Comparison of ENCODE assay signal across 9 mouse cellular contexts in genomic region chr3:94502243-94502642, GRCm38 (mm10). TPM values are rescaled to one million over a fixed set of nuclear protein-coding genes. Genes with fewer than 3 reads are reported as not detected.
A peak's percentile ranks its signal among the peaks of the same experiment; 100 is the strongest.
DNase-seq lines count a peak whose midpoint lies in the region; ATAC-seq and TF ChIP-seq lines count a peak whose summit lies in the region.
"Had no signal": no experiment of that assay in that cellular context is flagged by ENCODE, and none has a peak within 500 bp of the region (broad histone marks: within the 10 kb centered on the region; RNA-seq: fewer than 3 reads in every experiment).

No protein-coding gene starts in this region.

- H3K4me1 ChIP-seq in heart, adult 2 months (ENCODE audit: control insufficient read depth, insufficient read depth, low read length): no peaks in the 10 kb centered on the region
- H3K4me1 ChIP-seq in bone marrow, adult 2 months (ENCODE audit: control insufficient read depth, insufficient read depth, low read length): no peaks in the 10 kb centered on the region

- TF ChIP-seq EP300 in heart, adult 2 months (IDR thresholded peaks at IDR 0.05; ENCODE audit: insufficient read depth, low read depth, low read length): no peak

- H3K9ac ChIP-seq in heart, adult 2 months (ENCODE audit: low read depth, low read length): no peak overlapping the region

- intact Hi-C loops in heart, adult 2 months (cut with DNase I): loop anchor here (1.0 to 2.0 kb wide), 2 partner anchors 46 to 135 kb away; no protein-coding TSS in a partner anchor
- intact Hi-C loops in heart, postnatal 25 days (cut with DNase I): loop anchor here (1.0 kb wide), 1 partner anchor 136 kb away; no protein-coding TSS in a partner anchor

- peak; percentile 83 for TF ChIP-seq CTCF in heart, adult 2 months (IDR thresholded peaks at IDR 0.05)
- TF ChIP-seq CTCF in bone marrow, adult 2 months (IDR thresholded peaks at IDR 0.05; ENCODE audit: control insufficient read depth, insufficient read depth, low read length): peak; percentile 42; the same call in 1 of the 2 replicates

- no peaks in the 10 kb centered on the region for H3K36me3 ChIP-seq in heart, adult 2 months (ENCODE audit: control insufficient read depth, insufficient read depth, low read length)

- DNase-seq in heart, adult 2 months: no peak
- DNase-seq in heart, postnatal 25 days (ENCODE audit: low spot score): no peak
- DNase-seq in 416B (ENCODE audit: low read depth): peak; percentile 49
- DNase-seq in forelimb bud, embryonic 11.5 days (ENCODE audit: low read depth, low spot score): peak; percentile 14
- no peak for DNase-seq in urinary bladder, adult 18-20 months (ENCODE audit: low spot score in 2 of 2)
- DNase-seq in testis, postnatal 14 days (ENCODE audit: low spot score): no peak

- no peak overlapping the region for H3K27ac ChIP-seq in heart, adult 2 months
- H3K27ac ChIP-seq in bone marrow, adult 2 months (ENCODE audit: control insufficient read depth, insufficient read depth, low read depth, low read length, poor library complexity): no peak overlapping the region

- WGBS in heart, adult 2 months: 91% methylated on average over 3 of the region's 3 CpGs
- WGBS in bone marrow, adult 2 months: 79% methylated on average over 3 of the region's 3 CpGs

- H3K4me3 ChIP-seq in heart, adult 2 months: no peak overlapping the region
- H3K4me3 ChIP-seq in bone marrow, adult 2 months (replicated peaks; ENCODE audit: control insufficient read depth, low read depth, low read length): no peak overlapping the region

- no peaks in the 10 kb centered on the region for H3K27me3 ChIP-seq in heart, adult 2 months (ENCODE audit: control insufficient read depth, insufficient read depth, low read length)

- no peak for TF ChIP-seq POLR2A in heart, adult 2 months (IDR thresholded peaks at IDR 0.05; ENCODE audit: insufficient read depth, low read depth, low read length)
- no peak for TF ChIP-seq POLR2A in bone marrow, adult 2 months (IDR thresholded peaks at IDR 0.05; ENCODE audit: borderline replicate concordance, control insufficient read depth, low read depth, low read length)

- no peaks in the 10 kb centered on the region for H3K79me2 ChIP-seq in heart, adult 2 months (replicated peaks; ENCODE audit: control insufficient read depth, insufficient read depth, low read length)

- ATAC-seq in megakaryocyte-erythroid progenitor cell, adult 5-6 weeks (replicated peaks; ENCODE audit: low FRiP score, low TSS enrichment, poor library complexity, severe bottlenecking): peak; percentile 77

RNA-seq across cellular contexts. Expression of gene Riiad1, which starts 22.1 kb away (rescaled TPM):
- 1 to 10 TPM in 1 of 2 experiments, under 1 TPM in 1; 0.99 to 1.3 TPM for total RNA-seq in heart, adult 2 months (2021)
- polyA plus RNA-seq in heart, adult 2 months (2012; rRNA removed): 0.44 and 1.2 TPM in 2 replicates
- total RNA-seq in heart, postnatal 25 days (2021): under 1 TPM in 1 of 2 experiments, not detected in 1; 0.75 TPM
- polyA plus RNA-seq in bone marrow, adult 2 months (2011; ENCODE audit: insufficient read depth, insufficient read length, low replicate concordance, missing spikeins): 3.5 and 13.6 TPM in 2 replicates
- total RNA-seq in megakaryocyte-erythroid progenitor cell, adult 5-6 weeks (2014; fragmentation: Nextera tagmentation): 3.9 TPM in 1 of 2 replicates, not detected in the other
- total RNA-seq in megakaryocyte-erythroid progenitor cell, adult 5-6 weeks (2017): not detected in 2 replicates
- total RNA-seq: neutrophil, adult 5-6 weeks had no signal

RNA-seq across cellular contexts. Expression of gene Celf3, which starts 24.1 kb away (rescaled TPM):
- under 1 TPM in 1 of 2 experiments, not detected in 1; 0.27 TPM for total RNA-seq in heart, adult 2 months (2021)
- polyA plus RNA-seq in heart, adult 2 months (2012; rRNA removed): 0.67 and 0.96 TPM in 2 replicates
- not detected for total RNA-seq in heart, postnatal 25 days (2021)
- polyA plus RNA-seq in bone marrow, adult 2 months (2011; ENCODE audit: insufficient read depth, insufficient read length, low replicate concordance, missing spikeins): 0.61 TPM in 1 of 2 replicates, not detected in the other
- not detected in 2 replicates for total RNA-seq in megakaryocyte-erythroid progenitor cell, adult 5-6 weeks (2014; fragmentation: Nextera tagmentation)
- not detected in 2 replicates for total RNA-seq in megakaryocyte-erythroid progenitor cell, adult 5-6 weeks (2017)

RNA-seq across cellular contexts. Expression of gene Oaz3, which starts 58.5 kb away (rescaled TPM):
- total RNA-seq in heart, adult 2 months (2021): not detected
- 1.1 and 2.2 TPM in 2 replicates for polyA plus RNA-seq in heart, adult 2 months (2012; rRNA removed)
- total RNA-seq in heart, postnatal 25 days (2021): not detected
- 1.2 and 1.7 TPM in 2 replicates for polyA plus RNA-seq in bone marrow, adult 2 months (2011; ENCODE audit: insufficient read depth, insufficient read length, low replicate concordance, missing spikeins)
- not detected in 2 replicates for total RNA-seq in megakaryocyte-erythroid progenitor cell, adult 5-6 weeks (2014; fragmentation: Nextera tagmentation)
- total RNA-seq in megakaryocyte-erythroid progenitor cell, adult 5-6 weeks (2017): not detected in 2 replicates
- total RNA-seq: neutrophil, adult 5-6 weeks had no signal

RNA-seq across cellular contexts. Expression of gene Mrpl9, which starts 59.1 kb away (rescaled TPM):
- 10 to 100 TPM; 62.0 to 64.1 TPM for total RNA-seq in heart, adult 2 months (2021)
- 43.9 and 65.8 TPM in 2 replicates for polyA plus RNA-seq in heart, adult 2 months (2012; rRNA removed)
- 10 to 100 TPM; 70.7 to 70.9 TPM for total RNA-seq in heart, postnatal 25 days (2021)
- 22.2 and 30.4 TPM in 2 replicates for polyA plus RNA-seq in bone marrow, adult 2 months (2011; ENCODE audit: insufficient read depth, insufficient read length, low replicate concordance, missing spikeins)
- total RNA-seq in megakaryocyte-erythroid progenitor cell, adult 5-6 weeks (2014; fragmentation: Nextera tagmentation): 47.9 and 62.5 TPM in 2 replicates
- total RNA-seq in megakaryocyte-erythroid progenitor cell, adult 5-6 weeks (2017): 92.4 and 99.0 TPM in 2 replicates

Comparison
In these comparisons a context has a peak if more than half of its experiments do, and no peak if none do; other contexts are left out.
1. DNase-seq: peak in 416B (single experiment) and forelimb bud, embryonic 11.5 days (single experiment); none in heart, adult 2 months (0 of 2), heart, postnatal 25 days (single experiment), urinary bladder, adult 18-20 months (0 of 2) and testis, postnatal 14 days (single experiment).